Mouse (Mus musculus): ENCODE results near the gene Foxl2. TPM values are rescaled to one million over a fixed set of nuclear protein-coding genes. Genes with fewer than 3 reads are reported as not detected.

Foxl2 gene
- polyA plus RNA-seq, 1 experiment from 2014 or later: not detected

- ATAC-seq (replicated peaks; ENCODE audit: low FRiP score, low TSS enrichment, low read depth): no peak
- H3K4me3 ChIP-seq (ENCODE audit: low read depth, low read length): no peak overlapping the region
- no peak for DNase-seq (ENCODE audit: low spot score)
- 78% methylated on average over 9 of the region's 9 CpGs for WGBS
- no peak overlapping the region for H3K9ac ChIP-seq (ENCODE audit: low read length)
- no peaks in the 10 kb centered on the region for H3K4me1 ChIP-seq (replicated peaks; ENCODE audit: control insufficient read depth, insufficient read depth, low read length)
- no peak overlapping the region for H3K27ac ChIP-seq (ENCODE audit: low read depth)
- no peak overlapping the region for H3K4me2 ChIP-seq (ENCODE audit: low read length)
- no peaks in the 10 kb centered on the region for H3K27me3 ChIP-seq (replicated peaks; ENCODE audit: control insufficient read depth, insufficient read depth, low read length)
- H3K36me3 ChIP-seq (ENCODE audit: control insufficient read depth, insufficient read depth, low read length): peaks cover 30% of the 10 kb centered on the region; the same call in 1 of the 2 replicates
- H3K9me3 ChIP-seq (ENCODE audit: control insufficient read depth, low read length): 0 out of 2 replicates have a peak, but pooled peaks cover under 1% of the 10 kb centered on the region
Measured at GRCm38 (mm10) chr9:98999881-99000339, 44.8 kb downstream of the Foxl2 start.

DNA sequence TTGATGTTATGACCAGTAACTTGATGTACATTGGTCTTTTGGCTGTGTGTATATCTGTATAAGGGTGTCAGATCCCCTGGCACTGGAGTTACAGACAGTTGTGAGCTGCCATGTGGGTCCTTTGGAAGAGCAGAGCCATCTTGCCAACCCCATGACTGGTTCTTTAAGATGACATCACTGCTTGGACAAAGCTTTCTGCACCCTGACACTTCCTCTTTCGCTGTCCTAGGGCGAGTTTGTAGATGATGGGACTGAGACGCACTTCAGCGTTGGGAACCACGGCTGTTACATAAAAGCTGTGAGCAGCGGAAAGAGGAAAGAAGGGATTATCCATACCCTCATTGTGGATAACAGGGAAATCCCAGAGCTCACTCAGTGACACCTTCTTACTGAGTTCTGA is 46.2 kb downstream of the Foxl2 start:
- WGBS: 96% methylated on average over 6 of the region's 6 CpGs

More for the DNA sequence above, 46.2 kb downstream of the Foxl2 start:
- Histone ChIP-seq H3K4me1 (replicated peaks; ENCODE audit: control insufficient read depth, insufficient read depth, low read length) (no peaks in the 10 kb centered on the region), H3K9ac (ENCODE audit: low read length) (no peak overlapping the region), H3K4me3 (ENCODE audit: low read depth, low read length) (no peak overlapping the region), H3K9me3 (ENCODE audit: control insufficient read depth, low read length) (0 out of 2 replicates have a peak, but pooled peaks cover 3% of the 10 kb centered on the region), H3K27ac (ENCODE audit: low read depth) (no peak overlapping the region), H3K27me3 (replicated peaks; ENCODE audit: control insufficient read depth, insufficient read depth, low read length) (no peaks in the 10 kb centered on the region), H3K4me2 (ENCODE audit: low read length) (no peak overlapping the region), H3K36me3 (ENCODE audit: control insufficient read depth, insufficient read depth, low read length) (peaks cover 27% of the 10 kb centered on the region; the same call in 1 of the 2 replicates)
- ATAC-seq (replicated peaks; ENCODE audit: low FRiP score, low TSS enrichment, low read depth) (no peak), DNase-seq (ENCODE audit: low spot score) (no peak)

Other genes starting within 250 kb of the Foxl2 start
- gene Prr23a1, start 112.8 kb upstream of the Foxl2 start, polyA plus RNA-seq (2014; fragmentation: Nextera tagmentation; extraction: Ambion mirVana): not detected in 2 replicates
- not detected in 2 replicates for gene Prr23a2, start 98.8 kb upstream of the Foxl2 start, polyA plus RNA-seq (2014; fragmentation: Nextera tagmentation; extraction: Ambion mirVana)
- not detected in 2 replicates for gene Prr23a3, start 90.5 kb upstream of the Foxl2 start, polyA plus RNA-seq (2014; fragmentation: Nextera tagmentation; extraction: Ambion mirVana)
- not detected in 2 replicates for gene 7420426K07Rik, start 52.2 kb upstream of the Foxl2 start, polyA plus RNA-seq (2014; fragmentation: Nextera tagmentation; extraction: Ambion mirVana)
- gene Faim, start 31.1 kb downstream of the Foxl2 start, polyA plus RNA-seq (2014; fragmentation: Nextera tagmentation; extraction: Ambion mirVana): 45.7 and 47.6 TPM in 2 replicates
- gene Gm1123, start 80.4 kb downstream of the Foxl2 start, polyA plus RNA-seq (2014; fragmentation: Nextera tagmentation; extraction: Ambion mirVana): 1.1 and 2.8 TPM in 2 replicates
- 0.88 and 0.99 TPM in 2 replicates for gene Pik3cb, start 185.3 kb downstream of the Foxl2 start, polyA plus RNA-seq (2014; fragmentation: Nextera tagmentation; extraction: Ambion mirVana)